ENCODE assay signal across 7 mouse cellular contexts in the genomic region with DNA sequence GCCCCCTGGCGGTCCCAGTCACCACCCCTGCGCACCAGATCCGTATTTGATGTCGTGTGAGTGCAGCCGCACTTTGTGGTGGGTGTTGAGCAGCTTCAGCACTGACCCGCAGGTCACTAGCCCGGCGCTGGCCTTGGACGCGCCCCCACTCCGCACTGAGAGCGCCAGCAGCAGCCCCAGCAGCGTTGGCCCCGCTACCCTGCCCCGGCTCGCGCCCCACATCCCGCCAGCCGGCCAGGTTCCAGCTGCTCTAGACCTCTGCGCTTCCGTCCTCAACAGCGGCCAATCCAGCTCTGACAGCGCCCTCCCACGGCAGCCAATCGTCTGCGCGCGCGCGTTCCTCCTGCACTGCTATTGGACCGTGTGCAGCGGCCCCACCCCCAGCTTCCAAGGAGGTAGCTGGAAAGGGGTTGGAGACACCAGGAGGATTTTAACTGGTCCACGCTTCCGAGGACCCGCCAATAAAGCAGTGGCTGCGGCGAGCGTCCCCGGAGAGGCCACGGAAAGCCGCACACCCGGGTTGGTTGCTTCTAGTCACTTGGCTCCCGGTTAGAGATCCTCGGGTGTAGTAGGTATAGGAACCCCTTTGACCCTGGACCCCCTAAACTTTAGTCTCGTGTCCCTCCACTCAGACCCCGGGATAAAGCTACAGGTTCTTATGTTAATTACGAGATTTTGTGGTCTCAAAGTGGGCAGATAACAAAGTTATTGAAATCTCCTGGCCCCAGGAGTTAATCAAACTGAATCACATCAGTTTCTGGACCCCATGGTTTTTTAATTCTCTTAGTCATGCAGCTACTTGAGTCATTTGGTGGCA. TPM values are rescaled to one million over a fixed set of nuclear protein-coding genes. Genes with fewer than 3 reads are reported as not detected.
DNase-seq lines count a peak whose midpoint lies in the region; ATAC-seq lines count a peak whose summit lies in the region.

A gene (minus strand): TSS at position 295 of the 817 bp plus-strand sequence.

- peak; percentile 99 for ATAC-seq in embryonic facial prominence, embryonic 11.5 days (replicated peaks; ENCODE audit: insufficient number of reproducible peaks, low FRiP score, low TSS enrichment, low read depth)
- ATAC-seq in limb, embryonic 11.5 days (ENCODE audit: insufficient number of reproducible peaks, low FRiP score, low TSS enrichment, low read depth): peak; percentile 99
- ATAC-seq in midbrain, embryonic 14.5 days (ENCODE audit: low FRiP score, low TSS enrichment): peak; percentile 98

- H3K9me3 ChIP-seq in embryonic facial prominence, embryonic 11.5 days (replicated peaks; ENCODE audit: control insufficient read depth, low read length): no peaks in the 10 kb centered on the region
- no peaks in the 10 kb centered on the region for H3K9me3 ChIP-seq in limb, embryonic 11.5 days (ENCODE audit: control insufficient read depth, low read length)
- H3K9me3 ChIP-seq in midbrain, embryonic 14.5 days (ENCODE audit: control insufficient read depth, low read length): no peaks in the 10 kb centered on the region

- peak within 1 kb of the TSS; percentile 72 for H3K4me3 ChIP-seq in embryonic facial prominence, embryonic 11.5 days (ENCODE audit: low read depth, low read length)
- H3K4me3 ChIP-seq in limb, embryonic 11.5 days (ENCODE audit: low read depth, low read length): peak within 1 kb of the TSS; percentile 67
- peak within 1 kb of the TSS; percentile 76 for H3K4me3 ChIP-seq in midbrain, embryonic 14.5 days (replicated peaks; ENCODE audit: low read depth, low read length)

- peak within 1 kb of the TSS; percentile 77 for H3K9ac ChIP-seq in embryonic facial prominence, embryonic 11.5 days (replicated peaks; ENCODE audit: low read length)
- peak within 1 kb of the TSS; percentile 76 for H3K9ac ChIP-seq in limb, embryonic 11.5 days (ENCODE audit: low read length)
- H3K9ac ChIP-seq in midbrain, embryonic 14.5 days (replicated peaks; ENCODE audit: low read length): peak within 1 kb of the TSS; percentile 63

- peak within 1 kb of the TSS; percentile 42; the same call in 1 of the 2 replicates for H3K27ac ChIP-seq in embryonic facial prominence, embryonic 11.5 days (replicated peaks; ENCODE audit: low read depth, low read length)
- peak within 1 kb of the TSS; percentile 45 for H3K27ac ChIP-seq in limb, embryonic 11.5 days (replicated peaks; ENCODE audit: low read depth, low read length)
- H3K27ac ChIP-seq in midbrain, embryonic 14.5 days (replicated peaks; ENCODE audit: low read depth, low read length): peak within 1 kb of the TSS; percentile 83

- DNase-seq in adrenal gland, postnatal 14 days: peak; percentile 98
- DNase-seq in embryonic facial prominence, embryonic 11.5 days (ENCODE audit: low spot score): peak; percentile 99
- peak; percentile 100 for DNase-seq in heart, adult 11 months
- peak; percentile 98 for DNase-seq in kidney, adult 18-20 months
- peak; percentile 99 for DNase-seq in limb, embryonic 11.5 days (ENCODE audit: low spot score)
- peak; percentile 98 for DNase-seq in midbrain, embryonic 14.5 days
- peak; percentile 88 to 97 for DNase-seq in spleen, adult 18-20 months

- H3K36me3 ChIP-seq in embryonic facial prominence, embryonic 11.5 days (replicated peaks; ENCODE audit: control insufficient read depth, insufficient read depth, low read depth, low read length): no peaks in the 10 kb centered on the region
- no peaks in the 10 kb centered on the region for H3K36me3 ChIP-seq in limb, embryonic 11.5 days (ENCODE audit: control insufficient read depth, insufficient read depth, low read length)
- H3K36me3 ChIP-seq in midbrain, embryonic 14.5 days (ENCODE audit: control insufficient read depth, insufficient read depth, low read length): no peaks in the 10 kb centered on the region

- peak within 1 kb of the TSS; percentile 79 for H3K4me2 ChIP-seq in embryonic facial prominence, embryonic 11.5 days (ENCODE audit: low read depth, low read length)
- peak within 1 kb of the TSS; percentile 96 for H3K4me2 ChIP-seq in limb, embryonic 11.5 days (ENCODE audit: low read depth, severe bottlenecking)
- H3K4me2 ChIP-seq in midbrain, embryonic 14.5 days (ENCODE audit: low read length): peak within 1 kb of the TSS; percentile 95

- WGBS in embryonic facial prominence, embryonic 11.5 days: under 1% methylated on average over 46 of the region's 47 CpGs
- WGBS in limb, embryonic 11.5 days: under 1% methylated on average over 47 of the region's 47 CpGs
- under 1% methylated on average over 47 of the region's 47 CpGs for WGBS in midbrain, embryonic 14.5 days

- peaks cover 3% of the 10 kb centered on the region; the same call in 1 of the 2 replicates for H3K4me1 ChIP-seq in embryonic facial prominence, embryonic 11.5 days (ENCODE audit: control insufficient read depth, insufficient read depth, low read length)
- H3K4me1 ChIP-seq in limb, embryonic 11.5 days (ENCODE audit: control insufficient read depth, insufficient read depth, low read length): 0 out of 2 replicates have a peak, but pooled peaks cover 8% of the 10 kb centered on the region
- H3K4me1 ChIP-seq in midbrain, embryonic 14.5 days (ENCODE audit: control insufficient read depth, insufficient read depth, low read length): peaks cover 9% of the 10 kb centered on the region; the same call in 1 of the 2 replicates

- H3K27me3 ChIP-seq in embryonic facial prominence, embryonic 11.5 days (ENCODE audit: control insufficient read depth, insufficient read depth, low read length): no peaks in the 10 kb centered on the region
- H3K27me3 ChIP-seq in limb, embryonic 11.5 days (ENCODE audit: control insufficient read depth, insufficient read depth, low read length): no peaks in the 10 kb centered on the region
- H3K27me3 ChIP-seq in midbrain, embryonic 14.5 days (ENCODE audit: control insufficient read depth, insufficient read depth, low read length): no peaks in the 10 kb centered on the region

RNA-seq across cellular contexts. Expression of the gene that starts here (rescaled TPM):
- 21.0 and 23.8 TPM in 2 replicates for total RNA-seq in adrenal gland, postnatal 14 days (2021)
- 57.2 and 65.8 TPM in 2 replicates for polyA plus RNA-seq in embryonic facial prominence, embryonic 11.5 days (2014; fragmentation: Nextera tagmentation; extraction: Ambion mirVana)
- polyA plus RNA-seq in limb, embryonic 11.5 days (2014; fragmentation: Nextera tagmentation; extraction: Ambion mirVana): 62.6 and 65.8 TPM in 2 replicates
- polyA plus RNA-seq in midbrain, embryonic 14.5 days (2014; fragmentation: Nextera tagmentation; extraction: Ambion mirVana): 20.3 and 23.2 TPM in 2 replicates

Comparison
In these comparisons a context has a peak if more than half of its experiments do, and no peak if none do; other contexts are left out.
1. Peak in every context shown above with its lines: DNase-seq, ATAC-seq, H3K4me3 ChIP-seq and H3K27ac ChIP-seq.